Mouse (Mus musculus) limb, embryonic 15.5 days (tissue): ENCODE data around the gene Dab1. TPM values are rescaled to one million over a fixed set of nuclear protein-coding genes. Genes with fewer than 3 reads are reported as not detected.
A peak's percentile ranks its signal among the peaks of the same experiment; 100 is the strongest.

Source experiments
- ATAC-seq: fragments of 200-750 bp; cut with Nextera tagmentation; 2 replicates; pipeline ENCODE4 v1.8.0; 2017; ENCODE audit warnings: low read depth, moderate TSS enrichment; ENCODE audit not compliant: insufficient number of reproducible peaks, low FRiP score, low TSS enrichment
- H3K27ac ChIP-seq: fragments of 300-500 bp; sonication (generic); 2 replicates; pipeline ENCODE4 v1.5.1; 2015; ENCODE audit warnings: moderate library complexity, mild to moderate bottlenecking, inconsistent platforms
- H3K27me3 ChIP-seq: fragments of 300-500 bp; sonication (generic); 2 replicates; pipeline ENCODE4 v1.6.1; 2015; ENCODE audit warnings: inconsistent platforms
- H3K36me3 ChIP-seq: fragments of 300-500 bp; sonication (generic); 2 replicates; pipeline ENCODE4 v1.6.1; 2015; ENCODE audit warnings: inconsistent platforms
- H3K4me1 ChIP-seq: fragments of 300-500 bp; sonication (generic); 2 replicates; pipeline ENCODE4 v1.6.1; 2015; ENCODE audit warnings: inconsistent platforms
- H3K4me2 ChIP-seq: fragments of 300-500 bp; sonication (generic); 2 replicates; pipeline ENCODE4 v1.6.1; 2015; ENCODE audit warnings: mild to moderate bottlenecking, inconsistent platforms
- H3K4me3 ChIP-seq: fragments of 300-500 bp; sonication (generic); 2 replicates; pipeline ENCODE4 v1.5.1; 2015; ENCODE audit warnings: mild to moderate bottlenecking, inconsistent platforms
- H3K9ac ChIP-seq: fragments of 300-500 bp; sonication (generic); 2 replicates; pipeline ENCODE4 v1.6.1; 2015; ENCODE audit warnings: inconsistent platforms
- H3K9me3 ChIP-seq: fragments of 300-500 bp; sonication (generic); 2 replicates; pipeline ENCODE4 v1.6.1; 2016; ENCODE audit warnings: inconsistent platforms
- WGBS: fragments of 180-500 bp; shearing (Covaris S2); methylation state at CpG from one replicate; pipeline ENCODE4 v1.1.7; 2015; 5-methylcytosine and 5-hydroxymethylcytosine counted together
- polyA plus RNA-seq: library from polyadenylated mRNA; unstranded; fragments of >200 nt; fragmentation: Nextera tagmentation; extraction: Ambion mirVana; gene quantifications from 2 replicates; pipeline ENCODE4 v1.2.1, GENCODE M21; 2015

Gene Dab1
- polyA plus RNA-seq, 1 experiment from 2014 or later: 10.6 TPM

DNA sequence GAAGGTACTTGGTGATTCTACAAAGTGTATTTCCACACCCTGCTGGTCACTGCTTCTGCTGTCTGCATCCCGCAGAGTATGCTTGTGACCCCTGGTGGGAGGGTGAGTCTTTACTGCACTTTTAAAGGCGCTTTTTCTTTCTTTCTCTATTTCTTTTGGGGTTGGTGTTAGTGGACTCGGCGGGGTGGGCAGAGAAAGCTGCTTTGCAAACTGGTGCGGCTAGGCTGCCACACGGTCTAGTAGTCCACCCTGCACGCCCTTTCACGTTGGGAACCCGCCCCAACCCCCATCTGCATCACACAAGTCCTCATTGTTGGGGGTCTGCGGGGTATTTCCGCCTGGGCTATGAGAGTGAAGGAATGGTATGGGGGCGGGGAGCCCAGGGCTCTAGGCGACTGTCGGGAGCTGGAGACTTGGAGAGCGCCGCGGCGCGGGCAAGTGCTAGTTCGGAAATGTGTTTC, 749.4 kb downstream of the Dab1 start:
- Histone ChIP-seq H3K27me3 (peaks cover 64% of the 10 kb centered on the region), H3K4me3 (peak overlapping the region; percentile 65), H3K4me2 (peak overlapping the region; percentile 98), H3K36me3 (no peaks in the 10 kb centered on the region), H3K9ac (no peak overlapping the region), H3K4me1 (peaks cover 30% of the 10 kb centered on the region), H3K27ac (no peak overlapping the region), H3K9me3 (no peaks in the 10 kb centered on the region)
- under 1% methylated on average over 20 of the region's 20 CpGs for WGBS
- ATAC-seq: no peak

DNA sequence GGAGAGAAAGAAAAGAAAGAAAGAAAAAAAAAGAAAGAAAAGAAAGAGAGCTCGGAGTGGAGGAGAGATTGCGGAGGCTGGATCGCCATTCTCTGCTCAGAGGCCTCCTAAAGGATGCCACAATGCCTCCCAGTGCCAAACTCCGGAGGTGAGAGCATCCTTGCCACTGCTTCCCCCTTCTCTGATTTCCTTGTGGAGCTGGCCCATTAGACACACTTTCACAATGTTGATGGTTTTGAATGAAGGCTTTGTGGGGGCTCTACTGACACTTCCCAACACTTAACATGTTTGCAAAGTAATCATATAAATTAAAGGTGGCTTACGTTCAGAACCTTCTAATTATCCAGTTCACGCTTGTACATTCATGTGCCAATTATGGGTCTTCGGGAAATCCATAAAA, 749.9 kb downstream of the Dab1 start:
- no peak overlapping the region for H3K9ac ChIP-seq
- H3K4me2 ChIP-seq: peak overlapping the region; percentile 98
- no peak for ATAC-seq
- H3K27me3 ChIP-seq: peaks cover 64% of the 10 kb centered on the region
- no peak overlapping the region for H3K27ac ChIP-seq
- no peaks in the 10 kb centered on the region for H3K36me3 ChIP-seq
- peak overlapping the region; percentile 65 for H3K4me3 ChIP-seq
- WGBS: 5% methylated on average over 7 of the region's 7 CpGs
- H3K4me1 ChIP-seq: peaks cover 30% of the 10 kb centered on the region
- H3K9me3 ChIP-seq: no peaks in the 10 kb centered on the region

DNA sequence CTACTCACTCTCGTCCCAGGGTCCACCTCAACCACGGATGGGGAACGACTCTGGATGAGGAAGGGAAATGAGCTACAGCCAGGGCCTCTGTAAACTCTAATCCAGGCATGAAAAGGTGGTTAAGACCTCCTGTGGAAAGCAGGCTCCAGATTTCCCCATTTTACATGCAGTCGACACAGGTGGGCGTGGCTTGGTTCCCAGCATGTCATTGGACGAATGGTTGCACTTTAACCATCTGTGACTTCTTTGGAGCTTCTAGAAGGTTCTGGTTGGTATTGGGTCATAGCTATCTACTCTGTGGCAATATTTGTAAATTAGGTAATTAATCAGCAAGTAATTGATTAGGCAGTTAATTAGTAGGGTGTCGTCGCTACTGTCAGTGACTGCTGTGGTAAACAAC, 752.0 kb downstream of the Dab1 start:
- H3K36me3 ChIP-seq: no peaks in the 10 kb centered on the region
- no peaks in the 10 kb centered on the region for H3K9me3 ChIP-seq
- H3K4me1 ChIP-seq: peaks cover 30% of the 10 kb centered on the region
- 74% methylated on average over 8 of the region's 8 CpGs for WGBS
- peaks cover 47% of the 10 kb centered on the region for H3K27me3 ChIP-seq
- no peak overlapping the region for H3K9ac ChIP-seq
- H3K4me2 ChIP-seq: no peak overlapping the region
- no peak for ATAC-seq
- H3K27ac ChIP-seq: no peak overlapping the region
- H3K4me3 ChIP-seq: no peak overlapping the region

GRCm38 (mm10) chr4:104374191-104374590, 755.0 kb downstream of the Dab1 start:
- H3K36me3 ChIP-seq: no peaks in the 10 kb centered on the region
- no peak overlapping the region for H3K4me2 ChIP-seq
- H3K4me3 ChIP-seq: no peak overlapping the region
- no peak overlapping the region for H3K27ac ChIP-seq
- ATAC-seq: no peak
- no peak overlapping the region for H3K9ac ChIP-seq
- H3K4me1 ChIP-seq: 0 out of 2 replicates have a peak, but pooled peaks cover 3% of the 10 kb centered on the region
- no peaks in the 10 kb centered on the region for H3K9me3 ChIP-seq
- 57% methylated on average over 1 of the region's 1 CpGs for WGBS
- H3K27me3 ChIP-seq: peaks cover 18% of the 10 kb centered on the region

DNA sequence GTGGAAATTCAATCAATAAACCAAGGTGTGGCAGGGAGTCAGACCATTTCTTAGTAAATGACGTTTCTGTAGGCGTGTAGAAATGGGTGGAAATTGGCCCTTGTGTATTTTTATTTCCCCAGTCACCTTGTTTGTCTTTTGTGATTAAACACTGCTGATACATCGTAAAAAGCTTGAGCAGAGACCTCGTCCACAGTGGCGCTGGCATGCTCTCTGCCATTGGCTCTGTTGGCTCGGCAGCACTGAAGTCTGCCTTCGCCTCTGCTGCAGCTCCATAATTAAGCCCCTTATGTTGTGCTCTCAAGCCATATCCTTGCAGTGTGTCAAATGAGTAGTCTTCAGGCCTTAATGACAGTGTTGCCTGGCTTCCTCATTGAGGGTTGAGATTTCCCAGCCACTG, 765.5 kb downstream of the Dab1 start:
- peaks cover 6% of the 10 kb centered on the region; the same call in 1 of the 2 replicates for H3K4me1 ChIP-seq
- H3K4me2 ChIP-seq: no peak overlapping the region
- H3K36me3 ChIP-seq: no peaks in the 10 kb centered on the region
- no peaks in the 10 kb centered on the region for H3K9me3 ChIP-seq
- no peak overlapping the region for H3K4me3 ChIP-seq
- no peak overlapping the region for H3K9ac ChIP-seq
- no peak for ATAC-seq
- no peaks in the 10 kb centered on the region for H3K27me3 ChIP-seq
- 27% methylated on average over 7 of the region's 7 CpGs for WGBS
- no peak overlapping the region for H3K27ac ChIP-seq

DNA sequence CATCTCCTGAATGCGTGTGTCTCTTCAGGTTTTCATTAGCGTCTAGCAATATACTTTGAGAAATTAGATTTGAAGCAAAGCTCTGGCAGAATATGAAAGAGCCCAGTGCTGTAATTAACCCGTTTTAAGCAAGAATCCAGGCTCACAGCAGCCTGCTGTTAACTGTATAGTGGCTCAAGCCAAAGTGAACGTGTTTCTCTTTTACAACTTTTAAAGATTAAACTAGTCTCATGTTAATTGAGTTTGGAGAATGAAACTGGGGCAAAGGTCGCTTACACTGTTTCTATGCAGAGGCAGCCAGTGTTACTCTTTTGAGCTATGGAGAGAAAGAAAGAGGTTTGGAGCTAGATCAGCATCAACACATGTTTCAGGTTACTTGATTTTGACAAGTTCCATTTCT, 766.1 kb downstream of the Dab1 start:
- WGBS: 14% methylated on average over 5 of the region's 5 CpGs
- no peak overlapping the region for H3K4me2 ChIP-seq
- ATAC-seq: no peak

GRCm38 (mm10) chr4:104395515-104395914, 776.4 kb downstream of the Dab1 start:
- H3K36me3 ChIP-seq: no peaks in the 10 kb centered on the region

More for the DNA sequence above, 766.1 kb downstream of the Dab1 start:
- Histone ChIP-seq H3K4me1 (peaks cover 6% of the 10 kb centered on the region; the same call in 1 of the 2 replicates), H3K4me3 (no peak overlapping the region), H3K9ac (no peak overlapping the region), H3K27ac (no peak overlapping the region), H3K36me3 (no peaks in the 10 kb centered on the region), H3K9me3 (no peaks in the 10 kb centered on the region), H3K27me3 (no peaks in the 10 kb centered on the region)

GRCm38 (mm10) chr4:104396095-104396494, 776.9 kb downstream of the Dab1 start:
- H3K27me3 ChIP-seq: no peaks in the 10 kb centered on the region
- H3K4me3 ChIP-seq: no peak overlapping the region
- ATAC-seq: no peak
- WGBS: 91% methylated on average over 5 of the region's 5 CpGs
- H3K4me1 ChIP-seq: no peaks in the 10 kb centered on the region; the same call in 1 of the 2 replicates
- no peak overlapping the region for H3K4me2 ChIP-seq
- H3K27ac ChIP-seq: no peak overlapping the region
- no peaks in the 10 kb centered on the region for H3K9me3 ChIP-seq
- H3K36me3 ChIP-seq: no peaks in the 10 kb centered on the region
- H3K9ac ChIP-seq: no peak overlapping the region

More at GRCm38 (mm10) chr4:104395515-104395914, 776.4 kb downstream of the Dab1 start:
- no peaks in the 10 kb centered on the region; the same call in 1 of the 2 replicates for H3K4me1 ChIP-seq
- no peak overlapping the region for H3K9ac ChIP-seq
- no peak overlapping the region for H3K4me3 ChIP-seq
- no peak overlapping the region for H3K4me2 ChIP-seq
- H3K27ac ChIP-seq: no peak overlapping the region
- ATAC-seq: no peak
- no peaks in the 10 kb centered on the region for H3K9me3 ChIP-seq
- 84% methylated on average over 3 of the region's 3 CpGs for WGBS
- H3K27me3 ChIP-seq: no peaks in the 10 kb centered on the region

GRCm38 (mm10) chr4:104399106-104399730, 780.1 kb downstream of the Dab1 start:
- 53% methylated on average over 9 of the region's 9 CpGs for WGBS
- no peak for ATAC-seq
- Histone ChIP-seq H3K9ac (no peak overlapping the region), H3K4me1 (no peaks in the 10 kb centered on the region; the same call in 1 of the 2 replicates), H3K4me2 (no peak overlapping the region), H3K27me3 (no peaks in the 10 kb centered on the region), H3K9me3 (no peaks in the 10 kb centered on the region), H3K27ac (no peak overlapping the region), H3K36me3 (no peaks in the 10 kb centered on the region), H3K4me3 (no peak overlapping the region)

GRCm38 (mm10) chr4:104404099-104404498, 784.9 kb downstream of the Dab1 start:
- H3K27ac ChIP-seq: no peak overlapping the region
- H3K4me1 ChIP-seq: no peaks in the 10 kb centered on the region; the same call in 1 of the 2 replicates
- H3K4me2 ChIP-seq: no peak overlapping the region
- H3K27me3 ChIP-seq: no peaks in the 10 kb centered on the region
- H3K9me3 ChIP-seq: no peaks in the 10 kb centered on the region
- no peak overlapping the region for H3K9ac ChIP-seq
- ATAC-seq: no peak
- H3K4me3 ChIP-seq: no peak overlapping the region
- 86% methylated on average over 5 of the region's 5 CpGs for WGBS
- no peaks in the 10 kb centered on the region for H3K36me3 ChIP-seq

DNA sequence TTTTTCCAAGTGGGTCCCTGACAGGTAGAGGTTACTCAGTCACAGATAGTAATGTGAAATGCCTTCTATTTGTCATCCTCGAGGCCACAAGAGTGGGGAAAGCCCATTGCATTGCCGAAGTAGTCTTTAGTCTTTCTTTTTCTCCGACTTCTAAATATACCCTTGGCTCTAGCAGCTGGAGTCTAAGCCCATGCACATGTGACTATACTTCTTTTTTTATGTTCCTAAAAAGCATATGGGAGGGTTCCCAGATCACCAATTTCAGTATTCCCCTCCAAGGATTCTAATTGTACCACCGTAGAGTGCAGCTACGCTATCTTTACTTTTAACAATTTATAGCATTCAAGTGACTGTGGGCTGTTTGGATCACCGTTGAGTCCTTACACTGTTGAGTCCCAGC, 791.8 kb downstream of the Dab1 start:
- H3K36me3 ChIP-seq: no peaks in the 10 kb centered on the region
- no peak for ATAC-seq
- H3K4me1 ChIP-seq: no peaks in the 10 kb centered on the region
- no peaks in the 10 kb centered on the region for H3K27me3 ChIP-seq
- no peaks in the 10 kb centered on the region for H3K9me3 ChIP-seq
- no peak overlapping the region for H3K9ac ChIP-seq
- H3K4me3 ChIP-seq: no peak overlapping the region
- H3K4me2 ChIP-seq: no peak overlapping the region
- 75% methylated on average over 6 of the region's 6 CpGs for WGBS
- H3K27ac ChIP-seq: no peak overlapping the region

- no peak overlapping the region for H3K4me2 ChIP-seq
- WGBS: 38% methylated on average over 2 of the region's 2 CpGs
- no peaks in the 10 kb centered on the region for H3K36me3 ChIP-seq
- no peaks in the 10 kb centered on the region for H3K9me3 ChIP-seq
- no peaks in the 10 kb centered on the region for H3K4me1 ChIP-seq
- no peak overlapping the region for H3K4me3 ChIP-seq
- no peaks in the 10 kb centered on the region for H3K27me3 ChIP-seq
- H3K9ac ChIP-seq: no peak overlapping the region
- no peak for ATAC-seq
- no peak overlapping the region for H3K27ac ChIP-seq
These were observed 796.3 kb downstream of the Dab1 start for GRCm38 (mm10) chr4:104415482-104415881.
